Comparison of ENCODE assay signal across 27 mouse cellular contexts in genomic region chr1:93168295-93168775, GRCm38 (mm10). TPM values are rescaled to one million over a fixed set of nuclear protein-coding genes. Genes with fewer than 3 reads are reported as not detected.
A peak's percentile ranks its signal among the peaks of the same experiment; 100 is the strongest.
DNase-seq lines count a peak whose midpoint lies in the region; ATAC-seq and TF ChIP-seq lines count a peak whose summit lies in the region.
"Had no signal": no experiment of that assay in that cellular context is flagged by ENCODE, and none has a peak within 500 bp of the region (broad histone marks: within the 10 kb centered on the region; RNA-seq: fewer than 3 reads in every experiment).

Gene Crocc2, plus strand, starts transcription at chr1:93168725.

- no peak within 1 kb of the TSS for H3K9ac ChIP-seq in hindbrain, postnatal 0 days (replicated peaks; ENCODE audit: low read length)
- no peak within 1 kb of the TSS for H3K9ac ChIP-seq in hindbrain, embryonic 13.5 days
- H3K9ac ChIP-seq in midbrain, embryonic 14.5 days (replicated peaks; ENCODE audit: low read length), result no peak within 1 kb of the TSS
- H3K9ac ChIP-seq in midbrain, postnatal 0 days (replicated peaks; ENCODE audit: low read length, poor library complexity, severe bottlenecking), result no peak within 1 kb of the TSS
- H3K9ac ChIP-seq: embryonic facial prominence, embryonic 12.5 days; heart, embryonic 12.5 days; kidney, embryonic 15.5 days; liver, embryonic 15.5 days; neural tube, embryonic 15.5 days; stomach, embryonic 15.5 days had no signal

- H3K4me3 ChIP-seq in hindbrain, postnatal 0 days (ENCODE audit: low read length), result no peak within 1 kb of the TSS
- H3K4me3 ChIP-seq in hindbrain, embryonic 13.5 days, result no peak within 1 kb of the TSS
- H3K4me3 ChIP-seq in midbrain, embryonic 14.5 days (replicated peaks; ENCODE audit: low read depth, low read length), result no peak within 1 kb of the TSS
- no peak within 1 kb of the TSS for H3K4me3 ChIP-seq in midbrain, embryonic 10.5 days
- H3K4me3 ChIP-seq in midbrain, postnatal 0 days (ENCODE audit: low read depth, low read length), result no peak within 1 kb of the TSS
- H3K4me3 ChIP-seq: embryonic facial prominence, embryonic 12.5 days; erythroblast, embryonic 14.5 days; gastrocnemius, adult 2 months; heart, embryonic 12.5 days; kidney, embryonic 15.5 days; liver, embryonic 15.5 days; neural tube, embryonic 15.5 days; stomach, embryonic 15.5 days had no signal

- no peaks in the 10 kb centered on the region for H3K9me3 ChIP-seq in hindbrain, postnatal 0 days (ENCODE audit: low read length)
- H3K9me3 ChIP-seq in hindbrain, embryonic 13.5 days, result no peaks in the 10 kb centered on the region
- H3K9me3 ChIP-seq in midbrain, embryonic 14.5 days (ENCODE audit: control insufficient read depth, low read length), result no peaks in the 10 kb centered on the region
- no peaks in the 10 kb centered on the region for H3K9me3 ChIP-seq in midbrain, embryonic 10.5 days (replicated peaks)
- H3K9me3 ChIP-seq in midbrain, postnatal 0 days (ENCODE audit: low read length), result no peaks in the 10 kb centered on the region
- H3K9me3 ChIP-seq: embryonic facial prominence, embryonic 12.5 days; heart, embryonic 12.5 days; kidney, embryonic 15.5 days; liver, embryonic 15.5 days; neural tube, embryonic 15.5 days; stomach, embryonic 15.5 days had no signal

- DNase-seq in hindbrain, postnatal 0 days (ENCODE audit: low spot score), result peak; percentile 20
- DNase-seq in midbrain, embryonic 14.5 days, result peak; percentile 34
- no peak for DNase-seq in midbrain, embryonic 10.5 days (ENCODE audit: low spot score)
- peak; percentile 11 for DNase-seq in forelimb bud, embryonic 11.5 days (ENCODE audit: low read depth, low spot score)
- DNase-seq in midbrain, postnatal 0 days (ENCODE audit: low spot score), result peak; percentile 17
- DNase-seq in spleen, adult 12 weeks (ENCODE audit: low spot score), result no peak
- DNase-seq: adrenal gland, adult 8-10 months; cerebellum, adult 9-10 months; gastrocnemius, adult 2 months; heart, adult 11 months; heart, postnatal 36 days; kidney, postnatal 4 days; right cerebral cortex, postnatal 25 days; thymus, adult 18-20 months; thymus, postnatal 4 days had no signal

- no peak within 1 kb of the TSS for H3K27ac ChIP-seq in hindbrain, postnatal 0 days
- H3K27ac ChIP-seq in hindbrain, embryonic 13.5 days, result no peak within 1 kb of the TSS
- no peak within 1 kb of the TSS for H3K27ac ChIP-seq in midbrain, embryonic 14.5 days (replicated peaks; ENCODE audit: low read depth, low read length)
- no peak within 1 kb of the TSS for H3K27ac ChIP-seq in midbrain, embryonic 10.5 days (replicated peaks)
- H3K27ac ChIP-seq in midbrain, postnatal 0 days (ENCODE audit: low read depth, low read length), result no peak within 1 kb of the TSS
- H3K27ac ChIP-seq: embryonic facial prominence, embryonic 12.5 days; gastrocnemius, adult 2 months; kidney, embryonic 15.5 days; liver, embryonic 15.5 days; neural tube, embryonic 15.5 days; stomach, embryonic 15.5 days had no signal

- H3K27me3 ChIP-seq in hindbrain, postnatal 0 days (ENCODE audit: insufficient read depth, low read length), result no peaks in the 10 kb centered on the region
- 0 out of 2 replicates have a peak, but pooled peaks cover 3% of the 10 kb centered on the region for H3K27me3 ChIP-seq in hindbrain, embryonic 13.5 days
- H3K27me3 ChIP-seq in midbrain, embryonic 14.5 days (ENCODE audit: control insufficient read depth, insufficient read depth, low read length), result no peaks in the 10 kb centered on the region
- H3K27me3 ChIP-seq in midbrain, embryonic 10.5 days (ENCODE audit: low read depth, poor library complexity, severe bottlenecking), result no peaks in the 10 kb centered on the region
- no peaks in the 10 kb centered on the region for H3K27me3 ChIP-seq in midbrain, postnatal 0 days (ENCODE audit: insufficient read depth, low read length)
- H3K27me3 ChIP-seq: embryonic facial prominence, embryonic 12.5 days; liver, embryonic 15.5 days; neural tube, embryonic 15.5 days had no signal

- no peaks in the 10 kb centered on the region for H3K36me3 ChIP-seq in hindbrain, postnatal 0 days (ENCODE audit: insufficient read depth, low read length)
- H3K36me3 ChIP-seq in hindbrain, embryonic 13.5 days, result no peaks in the 10 kb centered on the region
- H3K36me3 ChIP-seq in midbrain, embryonic 14.5 days (ENCODE audit: control insufficient read depth, insufficient read depth, low read length), result no peaks in the 10 kb centered on the region
- H3K36me3 ChIP-seq in midbrain, embryonic 10.5 days, result no peaks in the 10 kb centered on the region
- H3K36me3 ChIP-seq in midbrain, postnatal 0 days (ENCODE audit: insufficient read depth, low read length), result no peaks in the 10 kb centered on the region
- H3K36me3 ChIP-seq: embryonic facial prominence, embryonic 12.5 days; heart, embryonic 12.5 days; kidney, embryonic 15.5 days; liver, embryonic 15.5 days; neural tube, embryonic 15.5 days; stomach, embryonic 15.5 days had no signal

- no peak for TF ChIP-seq CTCF in hindbrain, postnatal 0 days (IDR thresholded peaks at IDR 0.05; ENCODE audit: low read depth)
- no peak for TF ChIP-seq CTCF in midbrain, postnatal 0 days (IDR thresholded peaks at IDR 0.05)

- 28% methylated on average over 10 of the region's 10 CpGs for WGBS in hindbrain, postnatal 0 days
- 43% methylated on average over 10 of the region's 10 CpGs for WGBS in hindbrain, embryonic 13.5 days
- 27% methylated on average over 10 of the region's 10 CpGs for WGBS in midbrain, embryonic 14.5 days
- 54% methylated on average over 10 of the region's 10 CpGs for WGBS in midbrain, embryonic 10.5 days
- WGBS in midbrain, postnatal 0 days, result 30% methylated on average over 10 of the region's 10 CpGs

- H3K4me2 ChIP-seq in hindbrain, postnatal 0 days (ENCODE audit: low read depth, low read length), result no peak within 1 kb of the TSS
- H3K4me2 ChIP-seq in hindbrain, embryonic 13.5 days, result no peak within 1 kb of the TSS
- H3K4me2 ChIP-seq in midbrain, embryonic 14.5 days (ENCODE audit: low read length), result no peak within 1 kb of the TSS
- no peak within 1 kb of the TSS for H3K4me2 ChIP-seq in midbrain, postnatal 0 days (ENCODE audit: low read depth, low read length, poor library complexity, severe bottlenecking)
- H3K4me2 ChIP-seq: embryonic facial prominence, embryonic 12.5 days; heart, embryonic 12.5 days; kidney, embryonic 15.5 days; liver, embryonic 15.5 days; neural tube, embryonic 15.5 days; stomach, embryonic 15.5 days had no signal

- ATAC-seq in hindbrain, postnatal 0 days, result peak; percentile 42; the same call in 1 of the 2 replicates
- ATAC-seq in hindbrain, embryonic 13.5 days (ENCODE audit: low FRiP score), result no peak
- ATAC-seq in midbrain, embryonic 14.5 days (ENCODE audit: low FRiP score, low TSS enrichment), result no peak
- peak; percentile 39; the same call in 1 of the 2 replicates for ATAC-seq in midbrain, postnatal 0 days (ENCODE audit: low FRiP score)
- ATAC-seq: forebrain, embryonic 16.5 days; inflammation-experienced regulatory T-cells, adult 6 months had no signal

- no peaks in the 10 kb centered on the region for H3K4me1 ChIP-seq in hindbrain, postnatal 0 days (ENCODE audit: insufficient read depth, low read length)
- H3K4me1 ChIP-seq in hindbrain, embryonic 13.5 days (replicated peaks), result peaks cover 9% of the 10 kb centered on the region
- H3K4me1 ChIP-seq in midbrain, embryonic 14.5 days (ENCODE audit: control insufficient read depth, insufficient read depth, low read length), result no peaks in the 10 kb centered on the region
- H3K4me1 ChIP-seq in midbrain, embryonic 10.5 days, result peaks cover 11% of the 10 kb centered on the region
- H3K4me1 ChIP-seq in midbrain, postnatal 0 days (ENCODE audit: insufficient read depth, low read length), result no peaks in the 10 kb centered on the region
- H3K4me1 ChIP-seq: kidney, embryonic 15.5 days; liver, embryonic 15.5 days; neural tube, embryonic 15.5 days; stomach, embryonic 15.5 days had no signal

RNA-seq across cellular contexts. Expression of gene Crocc2, which starts in this region (rescaled TPM):
- 1.1 and 1.3 TPM in 2 replicates for total RNA-seq in hindbrain, postnatal 0 days (2014; rRNA removed)
- 0.48 and 0.63 TPM in 2 replicates for polyA plus RNA-seq in hindbrain, postnatal 0 days (2015; fragmentation: Nextera tagmentation; extraction: Ambion mirVana)
- 0.19 and 0.38 TPM in 2 replicates for polyA plus RNA-seq in hindbrain, embryonic 13.5 days (2015; fragmentation: Nextera tagmentation; extraction: Ambion mirVana)
- 0.05 and 0.09 TPM in 2 replicates for polyA plus RNA-seq in midbrain, embryonic 14.5 days (2014; fragmentation: Nextera tagmentation; extraction: Ambion mirVana)
- polyA plus RNA-seq in midbrain, embryonic 10.5 days (2016; fragmentation: Nextera tagmentation; extraction: Ambion mirVana), result 0.02 and 0.07 TPM in 2 replicates
- total RNA-seq in midbrain, postnatal 0 days (2014; rRNA removed), result 1.2 and 1.4 TPM in 2 replicates
- polyA plus RNA-seq in midbrain, postnatal 0 days (2015; fragmentation: Nextera tagmentation; extraction: Ambion mirVana), result 0.54 and 0.84 TPM in 2 replicates
- total RNA-seq: common myeloid progenitor, adult 5-6 weeks; gastrocnemius, adult 2 months; heart, postnatal 36 days; megakaryocyte, adult 5-6 weeks had no signal
- polyA plus RNA-seq: erythroblast, embryonic 14.5 days; inflammation-experienced regulatory T-cells, adult 6 months; liver, embryonic 15.5 days had no signal

Comparison
In these comparisons a context has a peak if more than half of its experiments do, and no peak if none do; other contexts are left out.
1. ATAC-seq: peak in hindbrain, postnatal 0 days (single experiment) and midbrain, postnatal 0 days (single experiment); none in hindbrain, embryonic 13.5 days (single experiment) and midbrain, embryonic 14.5 days (single experiment).
2. DNase-seq: peak in hindbrain, postnatal 0 days (single experiment), forelimb bud, embryonic 11.5 days (single experiment) and midbrain, postnatal 0 days (single experiment); none in midbrain, embryonic 10.5 days (single experiment) and spleen, adult 12 weeks (single experiment).
3. Peak in DNase-seq in midbrain, embryonic 14.5 days; RNA of the gene not detected or under 1 TPM.